Mouse (Mus musculus) right cerebral cortex, postnatal 10 days (tissue): ENCODE measurements around the gene Kcnj12.

Experiments
- DNase-seq, 2 experiments: peaks; one replicate each; pipeline ENCODE4 v3.0.0; 2021; ENCODE audit warnings: low spot score in 2 of 2

Gene Kcnj12

GRCm38 (mm10) chr11:61022550-61023391, at the start of gene Kcnj12:
Kcnj12 (plus strand) TSS chr11:61022564.
- DNase-seq, result no peak

- DNase-seq, result no peak
Measured at GRCm38 (mm10) chr11:60975097-60975496, 47.3 kb upstream of the Kcnj12 start.

- no peak for DNase-seq
Measured at GRCm38 (mm10) chr11:60976234-60976633, 46.1 kb upstream of the Kcnj12 start.

- DNase-seq, result no peak
Measured at GRCm38 (mm10) chr11:60976742-60977141, 45.6 kb upstream of the Kcnj12 start.

GRCm38 (mm10) chr11:60977153-60977552, 45.2 kb upstream of the Kcnj12 start:
- DNase-seq, result no peak

GRCm38 (mm10) chr11:60978658-60979057, 43.7 kb upstream of the Kcnj12 start:
- no peak for DNase-seq

GRCm38 (mm10) chr11:60979788-60980187, 42.6 kb upstream of the Kcnj12 start:
- DNase-seq, result no peak

GRCm38 (mm10) chr11:60981693-60982486, 40.5 kb upstream of the Kcnj12 start:
- peak; percentile 28 to 45 for DNase-seq

- DNase-seq, result peak; percentile 67 to 76
Measured at GRCm38 (mm10) chr11:60984912-60985558, 37.3 kb upstream of the Kcnj12 start.

GRCm38 (mm10) chr11:60990428-60990827, 31.9 kb upstream of the Kcnj12 start:
- DNase-seq, result no peak

GRCm38 (mm10) chr11:61002736-61003135, 19.6 kb upstream of the Kcnj12 start:
- DNase-seq, result no peak

- no peak for DNase-seq
Measured at GRCm38 (mm10) chr11:61004046-61004445, 18.3 kb upstream of the Kcnj12 start.

- DNase-seq, result no peak
Measured at GRCm38 (mm10) chr11:61004781-61005180, 17.6 kb upstream of the Kcnj12 start.

GRCm38 (mm10) chr11:61005345-61005744, 17.0 kb upstream of the Kcnj12 start:
- no peak for DNase-seq

GRCm38 (mm10) chr11:61011736-61012294, 10.5 kb upstream of the Kcnj12 start:
- no peak for DNase-seq

GRCm38 (mm10) chr11:61016866-61017398, 5.4 kb upstream of the Kcnj12 start:
- DNase-seq, result no peak

- DNase-seq, result no peak
Measured at GRCm38 (mm10) chr11:61021129-61021528, 1.2 kb upstream of the Kcnj12 start.

- DNase-seq, result peak; percentile 52 to 59
Measured at GRCm38 (mm10) chr11:61021676-61022549, 451 bp upstream of the Kcnj12 start.

GRCm38 (mm10) chr11:61023416-61024200, 1.2 kb downstream of the Kcnj12 start:
- DNase-seq, result no peak

GRCm38 (mm10) chr11:61024388-61024787, 2.0 kb downstream of the Kcnj12 start:
- DNase-seq, result no peak
